Mouse (Mus musculus): ENCODE measurements around the gene Smg7. TPM values are rescaled to one million over a fixed set of nuclear protein-coding genes. Genes with fewer than 3 reads are reported as not detected.

The Smg7 gene
- polyA plus RNA-seq, 1 experiment from 2014 or later = 29.4 TPM

- no peak overlapping the region for H3K9ac ChIP-seq (replicated peaks)
- H3K9me3 ChIP-seq (replicated peaks) = no peaks in the 10 kb centered on the region
- no peaks in the 10 kb centered on the region for H3K4me1 ChIP-seq
- no peak overlapping the region for H3K27ac ChIP-seq (replicated peaks)
- H3K36me3 ChIP-seq = peaks cover 67% of the 10 kb centered on the region
- 73% methylated on average over 11 of the region's 11 CpGs for WGBS
- no peaks in the 10 kb centered on the region for H3K27me3 ChIP-seq (replicated peaks)
- no peak overlapping the region for H3K4me2 ChIP-seq
- H3K4me3 ChIP-seq (replicated peaks) = no peak overlapping the region
- no peak for ATAC-seq (ENCODE audit: low FRiP score)
These were observed 64.3 kb downstream of the Smg7 start for GRCm38 (mm10) chr1:152838026-152838702.

GRCm38 (mm10) chr1:152835061-152835460 is 67.4 kb downstream of the Smg7 start:
- WGBS = 94% methylated on average over 3 of the region's 3 CpGs
- Histone ChIP-seq H3K4me2 (no peak overlapping the region), H3K9ac (replicated peaks) (no peak overlapping the region), H3K36me3 (peaks cover 45% of the 10 kb centered on the region), H3K4me1 (no peaks in the 10 kb centered on the region), H3K27ac (replicated peaks) (no peak overlapping the region), H3K9me3 (replicated peaks) (no peaks in the 10 kb centered on the region), H3K4me3 (replicated peaks) (no peak overlapping the region), H3K27me3 (replicated peaks) (no peaks in the 10 kb centered on the region)
- no peak for ATAC-seq (ENCODE audit: low FRiP score)

GRCm38 (mm10) chr1:152832316-152832715 is 70.1 kb downstream of the Smg7 start:
- peaks cover 24% of the 10 kb centered on the region for H3K36me3 ChIP-seq
- no peak overlapping the region for H3K27ac ChIP-seq (replicated peaks)
- WGBS = 83% methylated on average over 6 of the region's 6 CpGs
- no peak for ATAC-seq (ENCODE audit: low FRiP score)
- no peak overlapping the region for H3K4me2 ChIP-seq
- H3K4me3 ChIP-seq (replicated peaks) = no peak overlapping the region
- no peaks in the 10 kb centered on the region for H3K4me1 ChIP-seq
- no peaks in the 10 kb centered on the region for H3K27me3 ChIP-seq (replicated peaks)
- H3K9ac ChIP-seq (replicated peaks) = no peak overlapping the region
- H3K9me3 ChIP-seq (replicated peaks) = no peaks in the 10 kb centered on the region

- Histone ChIP-seq H3K36me3 (peaks cover 18% of the 10 kb centered on the region), H3K4me2 (no peak overlapping the region), H3K9me3 (replicated peaks) (no peaks in the 10 kb centered on the region), H3K4me3 (replicated peaks) (no peak overlapping the region), H3K27ac (replicated peaks) (no peak overlapping the region), H3K4me1 (no peaks in the 10 kb centered on the region), H3K9ac (replicated peaks) (no peak overlapping the region), H3K27me3 (replicated peaks) (no peaks in the 10 kb centered on the region)
- ATAC-seq (ENCODE audit: low FRiP score) = no peak
- 84% methylated on average over 5 of the region's 5 CpGs for WGBS
These were observed 70.8 kb downstream of the Smg7 start for GRCm38 (mm10) chr1:152831619-152832018.

- Histone ChIP-seq H3K4me1 (no peaks in the 10 kb centered on the region), H3K9ac (replicated peaks) (no peak overlapping the region), H3K36me3 (peaks cover 13% of the 10 kb centered on the region; the same call in 1 of the 2 replicates), H3K4me3 (replicated peaks) (no peak overlapping the region), H3K4me2 (no peak overlapping the region), H3K27ac (replicated peaks) (no peak overlapping the region), H3K27me3 (replicated peaks) (no peaks in the 10 kb centered on the region), H3K9me3 (replicated peaks) (no peaks in the 10 kb centered on the region)
- no peak for ATAC-seq (ENCODE audit: low FRiP score)
- 88% methylated on average over 8 of the region's 8 CpGs for WGBS
These were observed 71.4 kb downstream of the Smg7 start for GRCm38 (mm10) chr1:152831003-152831402.

GRCm38 (mm10) chr1:152830054-152830453 is 72.4 kb downstream of the Smg7 start:
- Histone ChIP-seq H3K9me3 (replicated peaks) (no peaks in the 10 kb centered on the region), H3K27me3 (replicated peaks) (no peaks in the 10 kb centered on the region), H3K4me3 (replicated peaks) (no peak overlapping the region), H3K4me2 (no peak overlapping the region), H3K4me1 (no peaks in the 10 kb centered on the region), H3K9ac (replicated peaks) (no peak overlapping the region), H3K27ac (replicated peaks) (no peak overlapping the region), H3K36me3 (peaks cover 4% of the 10 kb centered on the region; the same call in 1 of the 2 replicates)
- ATAC-seq (ENCODE audit: low FRiP score) = no peak
- WGBS = 97% methylated on average over 9 of the region's 9 CpGs

GRCm38 (mm10) chr1:152828637-152829355 is 73.7 kb downstream of the Smg7 start:
- H3K9ac ChIP-seq (replicated peaks) = no peak overlapping the region
- H3K4me1 ChIP-seq = no peaks in the 10 kb centered on the region
- H3K27ac ChIP-seq (replicated peaks) = no peak overlapping the region
- H3K4me3 ChIP-seq (replicated peaks) = no peak overlapping the region
- H3K36me3 ChIP-seq = no peaks in the 10 kb centered on the region
- H3K9me3 ChIP-seq (replicated peaks) = no peaks in the 10 kb centered on the region
- no peak for ATAC-seq (ENCODE audit: low FRiP score)
- 75% methylated on average over 10 of the region's 10 CpGs for whole genome bisulfite sequencing
- no peaks in the 10 kb centered on the region for H3K27me3 ChIP-seq (replicated peaks)
- no peak overlapping the region for H3K4me2 ChIP-seq

- Histone ChIP-seq H3K27ac (replicated peaks) (no peak overlapping the region), H3K4me1 (no peaks in the 10 kb centered on the region), H3K9ac (replicated peaks) (no peak overlapping the region), H3K27me3 (replicated peaks) (no peaks in the 10 kb centered on the region), H3K4me3 (replicated peaks) (no peak overlapping the region), H3K36me3 (no peaks in the 10 kb centered on the region), H3K4me2 (no peak overlapping the region), H3K9me3 (replicated peaks) (no peaks in the 10 kb centered on the region)
- no peak for ATAC-seq (ENCODE audit: low FRiP score)
- WGBS = 78% methylated on average over 5 of the region's 5 CpGs
These were observed 74.3 kb downstream of the Smg7 start for GRCm38 (mm10) chr1:152828168-152828567.

GRCm38 (mm10) chr1:152826446-152826845 is 76.0 kb downstream of the Smg7 start:
- H3K9me3 ChIP-seq (replicated peaks) = no peaks in the 10 kb centered on the region
- ATAC-seq (ENCODE audit: low FRiP score) = no peak
- 87% methylated on average over 5 of the region's 5 CpGs for WGBS

GRCm38 (mm10) chr1:152824206-152824605 is 78.2 kb downstream of the Smg7 start:
- no peaks in the 10 kb centered on the region for H3K36me3 ChIP-seq
- H3K4me3 ChIP-seq (replicated peaks) = no peak overlapping the region
- H3K27me3 ChIP-seq (replicated peaks) = no peaks in the 10 kb centered on the region
- 72% methylated on average over 9 of the region's 9 CpGs for WGBS
- no peak for ATAC-seq (ENCODE audit: low FRiP score)
- H3K9ac ChIP-seq (replicated peaks) = no peak overlapping the region
- no peaks in the 10 kb centered on the region for H3K9me3 ChIP-seq (replicated peaks)
- no peaks in the 10 kb centered on the region for H3K4me1 ChIP-seq
- no peak overlapping the region for H3K4me2 ChIP-seq
- no peak overlapping the region for H3K27ac ChIP-seq (replicated peaks)

More at GRCm38 (mm10) chr1:152826446-152826845, 76.0 kb downstream of the Smg7 start:
- no peak overlapping the region for H3K4me2 ChIP-seq
- H3K27me3 ChIP-seq (replicated peaks) = no peaks in the 10 kb centered on the region
- no peak overlapping the region for H3K4me3 ChIP-seq (replicated peaks)
- H3K4me1 ChIP-seq = no peaks in the 10 kb centered on the region
- no peak overlapping the region for H3K27ac ChIP-seq (replicated peaks)
- H3K9ac ChIP-seq (replicated peaks) = no peak overlapping the region
- no peaks in the 10 kb centered on the region for H3K36me3 ChIP-seq

GRCm38 (mm10) chr1:152821746-152822145 is 80.7 kb downstream of the Smg7 start:
- 97% methylated on average over 4 of the region's 4 CpGs for WGBS
- H3K4me2 ChIP-seq = no peak overlapping the region

More at GRCm38 (mm10) chr1:152821746-152822145, 80.7 kb downstream of the Smg7 start:
- Histone ChIP-seq H3K4me1 (peaks cover 16% of the 10 kb centered on the region), H3K9me3 (replicated peaks) (no peaks in the 10 kb centered on the region), H3K27ac (replicated peaks) (no peak overlapping the region), H3K36me3 (no peaks in the 10 kb centered on the region), H3K4me3 (replicated peaks) (no peak overlapping the region), H3K9ac (replicated peaks) (no peak overlapping the region), H3K27me3 (replicated peaks) (no peaks in the 10 kb centered on the region)
- ATAC-seq (ENCODE audit: low FRiP score) = no peak

Measured in neural tube, embryonic 15.5 days (tissue).